Mouse (Mus musculus): ENCODE data around the gene Arpc2. TPM values are rescaled to one million over a fixed set of nuclear protein-coding genes. Genes with fewer than 3 reads are reported as not detected.

Arpc2 gene
- total and polyA plus RNA-seq, 3 experiments, result 108 to 423 (median 141) TPM

GRCm38 (mm10) chr1:74206642-74207041 lies 29.2 kb upstream of the Arpc2 start:
- no peak for TF ChIP-seq SIN3A (IDR thresholded peaks at IDR 0.05; ENCODE audit: low read length)
- H3K36me3 ChIP-seq (ENCODE audit: control insufficient read depth in 1 of 2, insufficient read depth in 2 of 2, low read length in 2 of 2), result no peaks in the 10 kb centered on the region
- H3K9ac ChIP-seq (ENCODE audit: control insufficient read depth, low read depth, low read length, poor library complexity, severe bottlenecking), result no peak overlapping the region
- H3K79me2 ChIP-seq (ENCODE audit: control insufficient read depth, insufficient read depth, low read length, poor library complexity), result no peaks in the 10 kb centered on the region
- H3K4me3 ChIP-seq (ENCODE audit: control insufficient read depth in 1 of 2, insufficient read depth in 1 of 2, low read depth in 2 of 2, low read length in 2 of 2), result no peak overlapping the region
- H3K27ac ChIP-seq (ENCODE audit: control insufficient read depth, low read depth, low read length), result no peak overlapping the region
- no peak for DNase-seq (ENCODE audit: low read depth, low spot score)
- H3K9me3 ChIP-seq (replicated peaks; ENCODE audit: insufficient read depth, low read length), result no peaks in the 10 kb centered on the region
- H3K4me1 ChIP-seq (ENCODE audit: control insufficient read depth in 1 of 2, insufficient read depth in 2 of 2, low read length in 2 of 2), result no peaks in the 10 kb centered on the region
- no peaks in the 10 kb centered on the region for H3K27me3 ChIP-seq (ENCODE audit: control insufficient read depth in 1 of 2, insufficient read depth in 2 of 2, low read length in 2 of 2)

- Histone ChIP-seq H3K9ac (ENCODE audit: control insufficient read depth, low read depth, low read length, poor library complexity, severe bottlenecking) (no peak overlapping the region), H3K79me2 (ENCODE audit: control insufficient read depth, insufficient read depth, low read length, poor library complexity) (no peaks in the 10 kb centered on the region), H3K27ac (ENCODE audit: control insufficient read depth, low read depth, low read length) (no peak overlapping the region), H3K9me3 (replicated peaks; ENCODE audit: insufficient read depth, low read length) (no peaks in the 10 kb centered on the region), H3K4me3 (ENCODE audit: control insufficient read depth in 1 of 2, insufficient read depth in 1 of 2, low read depth in 2 of 2, low read length in 2 of 2) (no peak overlapping the region), H3K4me1 (ENCODE audit: control insufficient read depth in 1 of 2, insufficient read depth in 2 of 2, low read length in 2 of 2) (no peaks in the 10 kb centered on the region), H3K27me3 (ENCODE audit: control insufficient read depth in 1 of 2, insufficient read depth in 2 of 2, low read length in 2 of 2) (no peaks in the 10 kb centered on the region), H3K36me3 (ENCODE audit: control insufficient read depth in 1 of 2, insufficient read depth in 2 of 2, low read length in 2 of 2) (no peaks in the 10 kb centered on the region)
- no peak for DNase-seq (ENCODE audit: low read depth, low spot score)
- TF ChIP-seq ELF1 (IDR thresholded peaks at IDR 0.05; ENCODE audit: low read depth, low read length), result no peak
- no peak for TF ChIP-seq UBTF (IDR thresholded peaks at IDR 0.05; ENCODE audit: borderline replicate concordance, insufficient read depth, low read depth, low read length)
- no peak for TF ChIP-seq MYB (IDR thresholded peaks at IDR 0.05; ENCODE audit: low read depth, low read length)
- no peak for TF ChIP-seq CHD2 (IDR thresholded peaks at IDR 0.05; ENCODE audit: low read length)
- no peak for TF ChIP-seq USF1 (IDR thresholded peaks at IDR 0.05; ENCODE audit: low read depth, low read length)
- TF ChIP-seq GABPA (IDR thresholded peaks at IDR 0.05; ENCODE audit: low read depth, low read length), result no peak
- TF ChIP-seq MAFK (IDR thresholded peaks at IDR 0.05; ENCODE audit: borderline replicate concordance, low read depth, low read length), result no peak
- TF ChIP-seq POLR2A (IDR thresholded peaks at IDR 0.05; ENCODE audit: control insufficient read depth in 1 of 2, insufficient read depth in 1 of 2, low read depth in 1 of 2, low read length in 2 of 2, poor library complexity in 1 of 2), result no peak
- TF ChIP-seq CHD1 (IDR thresholded peaks at IDR 0.05; ENCODE audit: low read depth, low read length), result no peak
- TF ChIP-seq TBP (IDR thresholded peaks at IDR 0.05; ENCODE audit: low read depth, low read length), result no peak
Observed at GRCm38 (mm10) chr1:74207906-74208305, 28.0 kb upstream of the Arpc2 start.

- no peaks in the 10 kb centered on the region; a peak in 1 of 4 replicates for H3K27me3 ChIP-seq (ENCODE audit: control insufficient read depth in 1 of 2, insufficient read depth in 2 of 2, low read length in 2 of 2)
- no peaks in the 10 kb centered on the region for H3K36me3 ChIP-seq (ENCODE audit: control insufficient read depth in 1 of 2, insufficient read depth in 2 of 2, low read length in 2 of 2)
- no peak overlapping the region for H3K27ac ChIP-seq (ENCODE audit: control insufficient read depth, low read depth, low read length)
- DNase-seq (ENCODE audit: low read depth, low spot score), result no peak
- no peaks in the 10 kb centered on the region for H3K4me1 ChIP-seq (ENCODE audit: control insufficient read depth in 1 of 2, insufficient read depth in 2 of 2, low read length in 2 of 2)
- no peak for TF ChIP-seq EP300 (IDR thresholded peaks at IDR 0.05; ENCODE audit: low read depth in 1 of 2, low read length in 2 of 2)
- no peak for TF ChIP-seq MYC (IDR thresholded peaks at IDR 0.05; ENCODE audit: low read depth, low read length)
- no peak for TF ChIP-seq RAD21 (IDR thresholded peaks at IDR 0.05; ENCODE audit: low read depth, low read length)
- no peak for TF ChIP-seq MXI1 (IDR thresholded peaks at IDR 0.05; ENCODE audit: low read depth, low read length)
- TF ChIP-seq POLR2AphosphoS2 (IDR thresholded peaks at IDR 0.05; ENCODE audit: low read length), result no peak
- no peak for TF ChIP-seq BHLHE40 (IDR thresholded peaks at IDR 0.05; ENCODE audit: borderline replicate concordance, low read depth, low read length)
- no peak for TF ChIP-seq UBTF (IDR thresholded peaks at IDR 0.05; ENCODE audit: borderline replicate concordance, insufficient read depth, low read depth, low read length)
- TF ChIP-seq ZNF384 (IDR thresholded peaks at IDR 0.05; ENCODE audit: low read depth, low read length), result no peak
- no peaks in the 10 kb centered on the region for H3K9me3 ChIP-seq (replicated peaks; ENCODE audit: insufficient read depth, low read length)
- H3K79me2 ChIP-seq (ENCODE audit: control insufficient read depth, insufficient read depth, low read length, poor library complexity), result no peaks in the 10 kb centered on the region
- no peak overlapping the region for H3K9ac ChIP-seq (ENCODE audit: control insufficient read depth, low read depth, low read length, poor library complexity, severe bottlenecking)
- H3K4me3 ChIP-seq (ENCODE audit: control insufficient read depth in 1 of 2, insufficient read depth in 1 of 2, low read depth in 2 of 2, low read length in 2 of 2), result no peak overlapping the region
Observed at GRCm38 (mm10) chr1:74208941-74209340, 26.9 kb upstream of the Arpc2 start.

Measured in MEL (cell line).